Mouse (Mus musculus): ENCODE results near the gene Anxa9. TPM values are rescaled to one million over a fixed set of nuclear protein-coding genes. Genes with fewer than 3 reads are reported as not detected.

The Anxa9 gene
- polyA plus RNA-seq, 2 experiments = 4.7 TPM

- ATAC-seq (ENCODE audit: low FRiP score, low read depth) = no peak
- DNase-seq (ENCODE audit: low spot score) = no peak
- no peaks in the 10 kb centered on the region for H3K9me3 ChIP-seq (ENCODE audit: control insufficient read depth, low read length)
- H3K9ac ChIP-seq (ENCODE audit: low read depth, low read length, severe bottlenecking) = no peak overlapping the region
- no peak overlapping the region for H3K4me2 ChIP-seq (replicated peaks; ENCODE audit: low read depth, low read length, severe bottlenecking)
- peaks cover 38% of the 10 kb centered on the region for H3K36me3 ChIP-seq (ENCODE audit: control insufficient read depth, insufficient read depth, low read length)
- 82% methylated on average over 7 of the region's 7 CpGs for WGBS
- no peaks in the 10 kb centered on the region for H3K4me1 ChIP-seq (ENCODE audit: control insufficient read depth, insufficient read depth, low read length)
- H3K27ac ChIP-seq (replicated peaks; ENCODE audit: low read depth, low read length) = no peak overlapping the region
- no peak overlapping the region for H3K4me3 ChIP-seq (replicated peaks; ENCODE audit: low read length)
- no peak for TF ChIP-seq POLR2A (IDR thresholded peaks at IDR 0.05; ENCODE audit: borderline replicate concordance, extremely low read depth, insufficient read depth, insufficient read length)
- H3K27me3 ChIP-seq (ENCODE audit: control insufficient read depth, insufficient read depth, low read length) = no peaks in the 10 kb centered on the region
Observed at GRCm38 (mm10) chr3:95298018-95298417, 9.0 kb downstream of the Anxa9 start.

DNA sequence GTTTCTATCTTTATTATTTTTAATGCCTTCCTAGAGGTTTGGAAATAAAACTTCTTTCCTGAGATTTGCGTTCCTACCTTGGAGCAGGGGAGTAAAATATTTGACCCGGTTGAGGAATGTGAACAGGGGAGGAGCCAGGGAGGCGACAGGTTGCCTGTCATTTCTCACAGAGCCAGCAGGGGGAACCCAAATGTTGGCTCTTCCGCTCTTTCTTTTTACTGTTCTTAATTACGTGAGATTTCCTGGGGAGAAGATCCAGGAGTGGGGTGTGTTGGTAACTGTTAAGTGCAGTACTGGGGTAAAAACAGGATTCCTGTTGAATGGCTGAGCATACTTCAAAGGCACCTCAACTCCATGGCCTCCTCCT, 10.9 kb downstream of the Anxa9 start:
- WGBS = 3% methylated on average over 5 of the region's 5 CpGs
- DNase-seq (ENCODE audit: low spot score) (peak; percentile 74), ATAC-seq (ENCODE audit: low FRiP score, low read depth) (peak; percentile 66; the same call in 1 of the 2 replicates)
- no peak overlapping the region for H3K27ac ChIP-seq (replicated peaks; ENCODE audit: low read depth, low read length)
- no peak overlapping the region for H3K4me2 ChIP-seq (replicated peaks; ENCODE audit: low read depth, low read length, severe bottlenecking)
- H3K9ac ChIP-seq (ENCODE audit: low read depth, low read length, severe bottlenecking) = no peak overlapping the region
- no peaks in the 10 kb centered on the region for H3K9me3 ChIP-seq (ENCODE audit: control insufficient read depth, low read length)
- peaks cover 56% of the 10 kb centered on the region for H3K36me3 ChIP-seq (ENCODE audit: control insufficient read depth, insufficient read depth, low read length)
- TF ChIP-seq POLR2A (IDR thresholded peaks at IDR 0.05; ENCODE audit: borderline replicate concordance, extremely low read depth, insufficient read depth, insufficient read length) = no peak
- no peaks in the 10 kb centered on the region for H3K4me1 ChIP-seq (ENCODE audit: control insufficient read depth, insufficient read depth, low read length)
- H3K4me3 ChIP-seq (replicated peaks; ENCODE audit: low read length) = no peak overlapping the region
- no peaks in the 10 kb centered on the region for H3K27me3 ChIP-seq (ENCODE audit: control insufficient read depth, insufficient read depth, low read length)

GRCm38 (mm10) chr3:95295321-95296102, 11.5 kb downstream of the Anxa9 start:
- ATAC-seq (ENCODE audit: low FRiP score, low read depth) (no peak), DNase-seq (ENCODE audit: low spot score) (no peak)
- H3K4me2 ChIP-seq (replicated peaks; ENCODE audit: low read depth, low read length, severe bottlenecking) = no peak overlapping the region
- H3K27ac ChIP-seq (replicated peaks; ENCODE audit: low read depth, low read length) = no peak overlapping the region
- H3K4me3 ChIP-seq (replicated peaks; ENCODE audit: low read length) = no peak overlapping the region
- H3K27me3 ChIP-seq (ENCODE audit: control insufficient read depth, insufficient read depth, low read length) = no peaks in the 10 kb centered on the region
- no peaks in the 10 kb centered on the region for H3K9me3 ChIP-seq (ENCODE audit: control insufficient read depth, low read length)
- no peaks in the 10 kb centered on the region for H3K4me1 ChIP-seq (ENCODE audit: control insufficient read depth, insufficient read depth, low read length)
- H3K36me3 ChIP-seq (ENCODE audit: control insufficient read depth, insufficient read depth, low read length) = peaks cover 59% of the 10 kb centered on the region
- 71% methylated on average over 11 of the region's 11 CpGs for WGBS
- TF ChIP-seq POLR2A (IDR thresholded peaks at IDR 0.05; ENCODE audit: borderline replicate concordance, extremely low read depth, insufficient read depth, insufficient read length) = no peak
- H3K9ac ChIP-seq (ENCODE audit: low read depth, low read length, severe bottlenecking) = no peak overlapping the region

GRCm38 (mm10) chr3:95294718-95295117, 12.3 kb downstream of the Anxa9 start:
- Histone ChIP-seq H3K27ac (replicated peaks; ENCODE audit: low read depth, low read length) (no peak overlapping the region), H3K9me3 (ENCODE audit: control insufficient read depth, low read length) (no peaks in the 10 kb centered on the region), H3K27me3 (ENCODE audit: control insufficient read depth, insufficient read depth, low read length) (no peaks in the 10 kb centered on the region), H3K4me3 (replicated peaks; ENCODE audit: low read length) (no peak overlapping the region), H3K9ac (ENCODE audit: low read depth, low read length, severe bottlenecking) (no peak overlapping the region), H3K36me3 (ENCODE audit: control insufficient read depth, insufficient read depth, low read length) (peaks cover 66% of the 10 kb centered on the region), H3K4me1 (ENCODE audit: control insufficient read depth, insufficient read depth, low read length) (no peaks in the 10 kb centered on the region), H3K4me2 (replicated peaks; ENCODE audit: low read depth, low read length, severe bottlenecking) (no peak overlapping the region)
- no peak for TF ChIP-seq POLR2A (IDR thresholded peaks at IDR 0.05; ENCODE audit: borderline replicate concordance, extremely low read depth, insufficient read depth, insufficient read length)
- ATAC-seq (ENCODE audit: low FRiP score, low read depth) (no peak), DNase-seq (ENCODE audit: low spot score) (no peak)
- WGBS = 77% methylated on average over 5 of the region's 5 CpGs

- no peak for ATAC-seq (ENCODE audit: low FRiP score, low read depth)
- 83% methylated on average over 7 of the region's 7 CpGs for WGBS
- DNase-seq (ENCODE audit: low spot score) = no peak
- Histone ChIP-seq H3K4me3 (replicated peaks; ENCODE audit: low read length) (no peak overlapping the region), H3K4me2 (replicated peaks; ENCODE audit: low read depth, low read length, severe bottlenecking) (no peak overlapping the region), H3K36me3 (ENCODE audit: control insufficient read depth, insufficient read depth, low read length) (peaks cover 70% of the 10 kb centered on the region), H3K27ac (replicated peaks; ENCODE audit: low read depth, low read length) (no peak overlapping the region), H3K4me1 (ENCODE audit: control insufficient read depth, insufficient read depth, low read length) (no peaks in the 10 kb centered on the region), H3K9me3 (ENCODE audit: control insufficient read depth, low read length) (no peaks in the 10 kb centered on the region), H3K27me3 (ENCODE audit: control insufficient read depth, insufficient read depth, low read length) (no peaks in the 10 kb centered on the region), H3K9ac (ENCODE audit: low read depth, low read length, severe bottlenecking) (no peak overlapping the region)
- no peak for TF ChIP-seq POLR2A (IDR thresholded peaks at IDR 0.05; ENCODE audit: borderline replicate concordance, extremely low read depth, insufficient read depth, insufficient read length)
Observed at GRCm38 (mm10) chr3:95294316-95294715, 12.7 kb downstream of the Anxa9 start.
